Mouse (Mus musculus): ENCODE data around the gene Thy1.

DNA sequence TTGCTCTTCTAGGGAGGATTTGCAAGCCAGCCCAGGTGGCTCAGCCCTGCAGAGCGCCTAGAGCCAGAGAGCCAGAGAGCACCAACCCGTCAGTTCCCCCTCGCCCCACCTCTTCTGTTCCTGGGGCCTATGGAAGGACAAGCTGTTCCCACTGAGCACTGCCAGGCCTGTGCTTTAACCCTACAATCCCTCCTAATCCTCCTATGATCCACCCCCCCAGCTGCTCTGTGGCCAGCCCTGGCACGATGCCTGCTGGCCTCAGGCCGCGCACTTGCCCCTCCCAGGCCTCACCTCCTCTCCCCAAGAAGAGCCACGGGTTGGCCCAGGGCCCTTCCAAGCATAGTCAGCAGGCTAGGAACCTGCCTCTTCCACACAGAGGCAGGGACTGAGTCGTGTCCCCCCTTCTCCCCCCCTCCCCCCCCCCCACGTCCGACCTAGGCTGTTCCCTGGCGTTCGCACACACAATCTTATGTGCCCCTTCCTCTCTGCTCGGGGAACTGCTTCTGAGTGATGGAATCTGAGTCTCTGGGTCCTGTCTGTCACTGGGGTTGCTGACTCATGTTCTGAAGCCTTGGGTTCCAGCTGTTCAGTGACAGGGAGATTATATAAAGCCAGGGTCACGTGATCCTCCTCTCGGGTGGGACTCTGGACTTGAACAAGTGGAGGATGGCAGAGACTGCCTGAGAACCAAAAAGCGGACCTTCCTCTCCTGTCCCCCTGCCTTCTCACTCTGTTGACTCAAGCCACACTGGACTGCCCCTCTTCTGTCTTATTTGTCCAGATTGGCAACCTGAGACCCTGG, 36.0 kb downstream of the Thy1 start:
- TF ChIP-seq CTCF (IDR thresholded peaks at IDR 0.05; ENCODE audit: low read depth, low read length) (no peak), POLR2A (IDR thresholded peaks at IDR 0.05; ENCODE audit: borderline replicate concordance, low read depth, low read length) (no peak)

All from bone marrow macrophage, adult 2 months (primary cell).